Mouse (Mus musculus) ovary, postnatal 10 days (tissue): ENCODE results near the gene Myo15b.
"Not testable (repeated sequence)": the region's sequence is repeated elsewhere in the genome, so short reads cannot be mapped to it uniquely, and the experiment has no call there.

Source experiments
- DNase-seq: peaks from one replicate; pipeline ENCODE4 v3.0.0; 2022; ENCODE audit warnings: low spot score

Myo15b gene

DNA sequence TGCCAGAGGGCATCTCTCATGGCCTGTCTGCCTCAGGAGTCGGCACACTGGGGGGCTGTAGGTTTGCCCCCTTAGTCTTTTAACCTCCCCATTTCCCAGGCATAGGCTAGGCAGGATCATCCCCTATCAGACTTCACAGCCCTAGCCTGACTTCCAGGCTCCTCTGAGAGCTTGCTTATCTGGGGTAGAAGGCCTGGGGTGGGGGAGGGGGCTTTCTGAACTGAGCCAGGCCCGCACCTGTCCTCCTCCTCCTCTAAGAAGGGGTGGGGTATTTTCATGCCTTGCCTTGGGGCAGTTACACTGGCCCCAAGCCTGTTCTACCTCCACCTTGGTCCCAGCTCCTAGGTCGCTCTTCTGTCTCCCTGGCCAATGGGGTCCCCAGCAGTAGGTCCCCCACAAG lies 26.7 kb upstream of the Myo15b start:
- no peak for DNase-seq

DNA sequence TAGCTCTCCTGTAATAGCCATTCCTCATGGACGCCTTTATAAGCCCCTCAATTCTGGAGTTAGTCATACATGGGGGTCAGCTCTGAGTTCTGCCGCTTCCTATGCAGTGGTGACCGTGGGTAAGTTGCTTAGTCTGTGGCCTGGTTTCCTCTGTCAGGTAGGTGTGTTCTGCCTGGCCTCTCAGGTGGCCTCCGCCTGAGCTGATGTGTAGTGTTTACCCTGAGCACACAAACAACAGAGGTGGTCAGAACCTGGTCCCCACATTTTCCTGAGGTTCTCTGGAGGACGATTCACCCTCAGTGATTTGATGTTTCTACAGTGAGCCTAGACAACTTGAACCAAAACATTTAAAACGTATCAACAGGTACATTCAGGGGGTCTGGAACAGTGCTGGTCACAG lies 26.1 kb upstream of the Myo15b start:
- no peak for DNase-seq

- DNase-seq: no peak
Measured at GRCm38 (mm10) chr11:115832523-115832922, 25.7 kb upstream of the Myo15b start.

- DNase-seq: no peak
Measured at GRCm38 (mm10) chr11:115833021-115833513, 25.1 kb upstream of the Myo15b start.

GRCm38 (mm10) chr11:115834033-115834432 lies 24.2 kb upstream of the Myo15b start:
- DNase-seq: no peak

- DNase-seq: no peak
Measured at GRCm38 (mm10) chr11:115836656-115837395, 21.4 kb upstream of the Myo15b start.

DNA sequence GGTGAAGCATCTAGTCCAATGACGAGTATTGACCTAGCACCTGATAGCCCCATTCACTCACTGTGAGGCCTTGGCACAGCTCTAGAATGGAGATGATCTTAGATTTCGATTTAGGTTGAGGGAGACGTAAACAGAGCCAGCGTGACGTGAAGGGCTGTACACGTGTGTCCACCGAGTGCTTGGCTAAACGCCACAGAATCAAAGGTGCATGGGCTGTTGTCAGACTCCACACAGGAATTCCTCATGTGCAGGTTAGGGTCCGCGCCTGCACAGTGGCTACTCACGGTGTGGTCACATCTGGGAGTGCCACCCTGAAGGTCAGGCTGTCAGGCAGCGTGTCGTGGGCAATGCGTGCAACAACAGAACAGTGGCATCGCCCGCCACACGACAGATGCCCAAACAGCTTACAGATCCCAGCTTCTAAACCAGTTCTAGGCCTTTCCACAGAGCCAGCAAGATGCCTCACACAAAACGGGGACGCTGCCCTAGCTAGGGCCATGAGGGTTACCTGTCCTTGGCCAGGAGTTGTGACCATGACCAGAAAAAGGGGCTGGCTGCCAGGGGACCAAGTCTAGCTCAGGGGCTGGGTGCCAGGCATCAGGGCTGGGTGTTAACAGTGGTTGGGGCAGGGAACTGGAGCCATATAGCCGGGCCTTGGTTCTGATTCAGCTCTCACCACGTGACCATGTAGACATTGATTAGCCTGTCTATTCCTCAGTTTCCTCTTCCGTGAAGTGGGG lies 20.4 kb upstream of the Myo15b start:
- DNase-seq: no peak

DNA sequence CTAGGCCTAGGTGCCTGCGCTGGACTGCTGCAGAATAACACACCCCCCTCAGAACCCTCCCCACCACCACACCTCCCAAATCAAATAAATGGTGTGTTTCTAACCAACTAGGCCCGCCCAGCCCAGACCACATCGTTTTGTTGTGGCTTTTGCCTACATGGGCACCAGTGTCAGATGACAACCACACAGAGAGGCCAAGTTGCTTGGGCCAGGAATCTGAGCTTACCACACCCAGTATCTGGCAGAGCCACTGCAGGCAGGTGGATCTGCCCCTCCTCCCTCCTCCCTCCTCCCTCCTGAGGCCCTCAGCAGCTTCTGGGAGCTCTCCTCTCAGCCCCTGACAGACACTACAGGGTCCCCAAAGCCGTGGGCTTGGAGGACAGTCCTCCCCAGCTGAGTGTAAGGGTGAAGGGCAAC lies 19.3 kb upstream of the Myo15b start:
- no peak for DNase-seq

DNA sequence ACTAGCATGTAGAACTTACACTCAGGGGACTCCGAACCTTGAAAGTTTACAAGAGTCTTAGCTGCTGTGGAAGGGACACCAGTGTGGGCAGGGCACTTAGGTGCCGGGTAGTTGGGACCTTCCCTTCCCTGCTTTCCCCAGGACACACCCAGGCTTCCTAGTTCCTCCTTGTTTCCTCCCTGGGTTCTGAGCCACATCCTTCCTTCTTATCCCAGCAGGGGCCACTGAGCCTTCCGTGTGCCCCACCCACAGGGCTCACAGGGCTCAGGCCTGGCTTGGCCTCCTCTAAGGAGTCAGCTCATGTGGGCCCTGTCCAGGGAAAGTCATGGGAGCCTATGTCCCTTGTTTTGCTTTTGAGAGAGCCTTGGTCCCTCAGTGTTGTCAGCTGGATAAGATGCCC lies 18.5 kb upstream of the Myo15b start:
- no peak for DNase-seq

DNA sequence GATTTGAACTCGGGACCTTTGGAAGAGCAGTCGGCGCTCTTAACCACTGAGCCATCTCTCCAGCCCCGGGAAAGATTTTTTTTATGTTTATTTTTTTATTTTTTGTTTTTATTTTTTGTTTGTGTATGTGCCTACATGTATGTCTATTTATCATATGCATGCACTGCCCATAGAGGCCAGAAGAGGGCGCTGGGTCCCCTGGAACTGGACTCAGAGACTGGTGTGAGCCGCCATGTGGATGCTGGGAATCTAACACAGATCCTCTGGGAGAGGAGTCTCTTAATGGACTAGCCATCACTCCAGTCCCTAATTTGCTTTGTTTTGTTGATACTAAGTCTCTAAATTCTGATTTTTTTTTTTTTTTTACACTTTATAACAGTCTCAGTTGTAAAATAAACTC lies 17.2 kb upstream of the Myo15b start:
- DNase-seq: no peak

DNA sequence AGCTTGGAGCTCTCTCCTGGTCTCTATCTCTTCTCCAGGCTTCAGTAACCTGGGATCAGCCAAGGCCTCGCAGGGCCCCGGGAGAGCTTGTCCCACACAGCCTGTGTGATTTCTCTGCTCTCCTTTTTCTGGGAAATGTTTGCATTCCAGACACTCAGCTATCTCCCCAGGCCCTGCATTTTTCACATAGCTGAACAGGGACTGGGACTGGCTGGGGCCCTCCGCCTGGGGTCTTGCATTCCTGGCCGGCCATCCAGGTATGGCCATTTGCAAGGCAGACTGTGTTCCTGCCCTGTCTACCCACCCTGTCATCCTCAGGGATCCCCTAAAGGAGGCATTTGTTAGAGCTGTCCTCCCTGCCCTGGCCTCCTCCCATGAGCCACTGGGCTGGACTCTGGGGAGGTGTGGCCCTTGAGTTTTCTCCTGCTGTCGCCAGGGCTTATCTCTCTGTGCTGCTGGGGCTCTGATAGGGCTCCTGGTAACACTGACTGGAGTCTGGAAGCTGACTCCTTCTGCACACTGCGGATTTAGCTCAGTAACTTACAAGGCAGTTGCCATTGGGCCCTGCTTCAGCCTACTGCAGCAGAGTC lies 16.1 kb upstream of the Myo15b start:
- DNase-seq: no peak

- DNase-seq: no peak
Measured at GRCm38 (mm10) chr11:115843141-115843890, 14.9 kb upstream of the Myo15b start.

- DNase-seq: no peak
Measured at GRCm38 (mm10) chr11:115843891-115844239, 14.3 kb upstream of the Myo15b start.

DNA sequence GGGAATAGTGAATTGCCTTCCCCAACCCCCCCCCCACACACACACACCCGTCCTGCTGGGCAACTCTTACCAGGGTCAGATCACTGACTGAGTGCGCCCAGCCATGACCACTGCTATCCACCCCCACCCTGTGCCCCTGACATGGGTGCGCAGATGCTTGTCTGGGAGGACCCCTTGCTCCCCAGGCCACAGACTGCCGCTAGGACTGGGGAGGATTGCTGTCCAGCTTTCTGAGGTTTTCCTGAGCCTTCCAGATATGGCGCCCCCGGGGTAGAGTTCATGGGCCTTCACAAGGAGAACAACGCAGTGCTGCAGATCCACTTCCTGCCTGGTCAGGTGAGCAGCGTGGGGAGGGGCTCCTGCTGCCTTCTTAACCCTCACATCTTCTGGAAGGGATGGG lies 14.0 kb upstream of the Myo15b start:
- DNase-seq: no peak

- DNase-seq: no peak
Measured at GRCm38 (mm10) chr11:115845819-115846218, 12.4 kb upstream of the Myo15b start.

DNA sequence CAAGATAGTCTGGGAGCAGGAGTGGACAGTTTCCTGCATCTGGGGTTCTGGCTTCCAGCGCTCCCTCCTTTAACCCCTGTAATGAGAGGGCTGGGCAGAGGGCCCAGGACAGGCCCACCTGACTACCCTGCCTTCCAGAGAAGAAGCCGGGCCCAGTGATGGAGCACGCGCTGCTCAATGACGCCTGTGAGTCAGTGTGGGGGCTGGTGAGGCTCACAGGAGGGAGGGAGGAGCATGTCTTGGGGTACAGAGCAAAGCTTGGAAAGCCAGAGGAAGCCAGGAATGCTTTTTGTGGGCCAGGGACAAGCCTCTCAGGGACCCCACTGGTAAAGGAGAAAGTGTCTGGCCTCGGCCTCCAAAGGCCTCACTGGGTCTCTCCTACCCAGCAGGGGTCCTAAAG lies 3.5 kb upstream of the Myo15b start:
- no peak for DNase-seq

DNA sequence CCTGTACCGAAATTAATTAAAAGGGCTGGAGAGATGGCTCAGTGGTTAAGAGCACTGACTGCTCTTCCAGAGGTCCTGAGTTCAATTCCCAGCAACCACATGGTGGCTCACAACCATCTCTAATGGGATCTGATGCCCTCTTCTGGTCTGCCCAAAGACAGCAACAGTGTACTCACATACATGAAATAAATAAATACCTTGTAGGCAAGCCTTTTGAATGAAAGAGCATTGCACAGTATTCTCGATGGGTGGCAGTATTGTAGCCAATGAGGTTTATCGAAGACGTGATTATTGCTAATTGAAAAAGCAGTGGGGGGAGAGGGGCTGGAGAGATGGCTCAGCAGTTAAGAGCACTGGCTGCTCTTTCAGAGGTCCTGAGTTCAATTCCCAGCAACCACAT lies 1.1 kb upstream of the Myo15b start:
- not testable (repeated sequence) for DNase-seq

DNA sequence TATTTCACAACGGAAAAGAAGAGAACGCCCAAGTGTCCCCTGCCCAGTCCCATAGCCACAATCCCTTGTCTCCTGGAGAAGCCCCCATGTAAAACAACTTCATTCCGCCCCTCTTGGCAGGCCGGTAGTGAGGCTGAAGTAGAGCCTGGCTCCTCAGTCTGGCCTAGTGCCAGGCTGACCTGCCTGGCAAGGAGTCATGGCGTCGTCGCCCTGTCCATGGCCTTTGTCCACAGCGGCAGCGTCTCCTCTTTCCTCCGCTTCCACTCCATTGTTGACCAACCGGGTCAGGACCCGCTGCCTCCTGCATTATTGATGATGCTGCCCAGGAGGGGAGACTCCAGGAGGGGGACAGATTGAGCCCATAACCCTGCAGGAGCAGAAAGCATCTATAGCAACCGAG lies 270 bp upstream of the Myo15b start:
- DNase-seq: no peak

DNA sequence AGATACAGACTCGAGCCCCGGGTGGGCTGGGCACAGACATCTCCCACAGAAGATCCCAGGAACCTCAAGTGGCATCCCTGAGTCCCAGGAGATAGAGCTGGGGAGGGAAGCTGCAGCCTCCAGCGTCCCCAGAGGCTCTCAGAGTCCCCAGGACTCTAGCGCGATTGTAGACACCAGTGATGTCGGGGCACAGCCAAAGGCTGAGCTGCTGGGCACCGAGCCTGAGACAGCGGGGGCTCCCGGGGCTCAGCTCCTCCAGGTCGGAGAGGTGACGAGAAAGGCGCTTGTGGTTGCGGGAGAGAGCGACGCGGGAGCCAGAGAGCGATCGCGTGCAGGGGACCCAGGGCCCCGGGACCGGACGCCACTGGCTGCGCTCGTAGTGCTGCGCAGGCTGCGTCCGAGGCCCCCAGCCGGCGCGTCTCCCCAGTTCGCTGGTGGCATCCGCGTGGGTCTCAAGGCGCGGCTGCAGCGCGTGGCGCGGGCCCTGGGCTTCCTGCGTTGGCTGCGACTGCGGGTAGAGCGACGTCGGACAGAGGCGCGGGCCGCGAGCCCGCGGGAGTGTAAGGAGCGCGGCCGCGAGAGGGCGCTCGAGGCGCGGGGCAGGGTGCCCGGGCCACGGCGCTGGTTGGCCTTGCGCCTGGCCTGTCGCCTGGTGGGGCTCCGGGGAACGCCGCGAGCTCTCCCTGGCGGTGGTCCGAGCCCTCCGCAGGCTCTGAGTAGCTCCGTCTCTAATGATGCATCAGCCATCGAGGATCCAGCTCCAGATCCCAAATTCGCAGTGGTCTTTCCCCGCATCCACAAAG lies 1.1 kb downstream of the Myo15b start:
- peak; percentile 90 for DNase-seq

DNA sequence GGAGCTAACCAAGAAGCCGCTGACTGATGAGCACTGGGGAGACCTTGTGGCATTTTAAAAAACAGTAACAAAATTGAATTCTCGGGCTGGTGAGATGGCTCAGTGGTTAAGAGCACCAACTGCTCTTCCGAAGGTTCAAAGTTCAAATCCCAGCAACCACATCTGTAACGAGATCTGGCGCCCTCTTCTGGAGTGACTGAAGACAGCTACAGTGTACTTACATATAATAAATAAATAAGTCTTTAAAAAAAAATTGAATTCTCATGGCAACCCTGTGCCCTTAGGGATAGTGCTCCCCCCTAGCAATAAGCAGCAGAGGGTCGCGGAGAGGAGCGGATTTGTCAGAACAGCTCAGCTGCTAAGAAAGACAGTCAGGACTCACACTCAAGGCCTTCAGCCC lies 5.7 kb downstream of the Myo15b start:
- DNase-seq: no peak

GRCm38 (mm10) chr11:115869393-115869792 lies 11.2 kb downstream of the Myo15b start:
- no peak for DNase-seq

DNA sequence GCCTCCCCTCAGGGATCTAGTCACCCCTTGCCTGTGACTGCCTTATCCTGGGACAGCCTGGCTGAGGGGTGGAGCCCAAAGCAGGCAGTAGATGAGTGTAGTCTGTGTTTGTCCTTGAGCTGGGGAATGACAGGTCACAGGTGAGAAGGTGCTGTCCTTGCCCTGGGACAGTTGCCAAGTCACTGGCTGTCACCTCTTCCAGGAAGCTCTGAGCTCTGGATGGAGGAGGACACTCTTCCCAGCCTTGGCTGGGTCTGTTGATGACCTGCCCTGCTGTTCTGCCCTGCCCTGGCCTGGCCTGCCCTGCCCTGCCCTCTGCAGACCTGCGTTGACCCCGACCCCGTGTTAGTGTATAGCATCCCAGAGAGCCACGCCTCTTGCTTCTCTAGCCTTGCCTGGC lies 14.2 kb downstream of the Myo15b start:
- DNase-seq: no peak
